Mouse (Mus musculus) activated CD4-positive, CD25-positive, alpha-beta regulatory T cell, adult 9 weeks (primary cell): ENCODE measurements around the gene Dnajc2. TPM values are rescaled to one million over a fixed set of nuclear protein-coding genes. Genes with fewer than 3 reads are reported as not detected.

Experiments
- polyA plus RNA-seq: library from polyadenylated mRNA; unstranded; fragments of 100-300 nt; shearing (Covaris generic); gene quantifications from one replicate; pipeline ENCODE4 v1.2.1, GENCODE M21; 2017

Gene Dnajc2
- 48.7 TPM for polyA plus RNA-seq

DNA sequence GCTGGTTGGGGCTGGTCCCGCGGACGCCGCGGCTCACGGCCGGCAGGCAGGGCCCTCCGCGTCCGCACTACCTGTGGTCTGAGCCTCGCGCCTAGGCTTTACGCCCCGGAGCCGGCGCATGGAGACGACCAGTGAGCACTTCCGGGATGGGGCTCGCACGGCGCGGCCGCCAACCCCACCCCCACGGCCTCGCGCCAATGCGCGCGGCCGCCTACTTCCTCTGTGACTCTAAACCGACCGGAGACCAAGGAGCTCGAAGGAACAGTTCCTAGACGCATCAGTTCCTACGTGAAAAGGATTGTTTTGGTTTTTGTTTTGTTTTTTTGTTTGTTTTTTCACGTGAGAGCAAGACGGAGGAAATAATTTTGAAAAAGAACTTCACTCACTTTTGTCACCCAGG is at the start of gene Dnajc2, which contains the start of gene Psmc2:
TSS of gene Dnajc2 (minus strand) at position 199 of the 400 bp plus-strand sequence.
TSS of gene Psmc2 (plus strand) at position 231 of the 400 bp plus-strand sequence.

DNA sequence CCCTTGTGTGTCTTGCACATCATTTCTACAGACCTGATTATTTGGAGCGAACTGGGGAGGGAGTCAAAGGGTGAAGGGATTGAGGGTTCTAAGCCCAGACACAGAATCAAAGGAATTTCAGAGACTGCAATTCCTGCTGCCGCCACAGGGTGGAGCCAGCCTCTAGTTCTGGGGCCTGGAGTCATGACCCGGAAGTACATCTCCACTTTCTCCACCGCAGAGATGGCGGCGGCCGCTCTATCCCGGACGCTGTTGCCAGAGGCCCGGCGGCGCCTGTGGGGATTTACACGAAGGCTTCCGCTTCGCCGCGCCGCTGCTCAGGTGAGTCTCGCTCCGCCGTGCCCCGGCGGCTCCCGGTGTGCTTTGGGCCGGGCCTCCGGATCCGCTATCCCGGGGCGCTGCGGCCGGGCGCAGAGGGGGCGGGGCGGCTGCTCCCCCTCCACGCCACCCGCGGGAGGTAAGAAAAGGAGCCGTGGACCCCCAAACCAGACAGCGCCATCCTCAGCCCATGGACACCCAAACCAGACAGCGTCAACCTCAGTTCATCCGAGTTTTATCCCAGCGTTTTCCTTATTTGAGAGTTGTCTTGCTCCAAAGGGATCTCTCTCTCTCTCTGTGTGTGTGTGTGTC is 48.0 kb downstream of the Dnajc2 start, which contains the start of gene Pmpcb:
TSS of gene Pmpcb (plus strand) at position 186 of the 630 bp plus-strand sequence.

Other genes starting within 250 kb of the Dnajc2 start
- gene Lrrc17, start 241.7 kb downstream of the Dnajc2 start, polyA plus RNA-seq: not detected
- not detected for gene Fbxl13, start 139.6 kb downstream of the Dnajc2 start, polyA plus RNA-seq
- 26.7 TPM for gene Armc10, start 139.4 kb downstream of the Dnajc2 start, polyA plus RNA-seq
- 3.2 TPM for gene Napepld, start 83.9 kb downstream of the Dnajc2 start, polyA plus RNA-seq
- gene Pmpcb, start 48.1 kb downstream of the Dnajc2 start, polyA plus RNA-seq: 60.5 TPM
- 163 TPM for gene Psmc2, start within 50 bp of the Dnajc2 start, polyA plus RNA-seq
- gene Slc26a5, start 80.4 kb upstream of the Dnajc2 start, polyA plus RNA-seq: not detected